Mouse (Mus musculus) cerebellum, postnatal 36 days (tissue): ENCODE measurements at regions not wholly inside any gene's neighbourhood (a gene's known extent, or its start where the extent isn't known, plus 50 kb on each side); places are given as distances from the start of the nearest gene placed in this dataset.

Experiments used
- DNase-seq, 2 experiments: peaks; one replicate each; pipeline ENCODE4 v3.0.0; 2021 to 2022; ENCODE audit warnings: mixed read lengths in 2 of 2

DNA sequence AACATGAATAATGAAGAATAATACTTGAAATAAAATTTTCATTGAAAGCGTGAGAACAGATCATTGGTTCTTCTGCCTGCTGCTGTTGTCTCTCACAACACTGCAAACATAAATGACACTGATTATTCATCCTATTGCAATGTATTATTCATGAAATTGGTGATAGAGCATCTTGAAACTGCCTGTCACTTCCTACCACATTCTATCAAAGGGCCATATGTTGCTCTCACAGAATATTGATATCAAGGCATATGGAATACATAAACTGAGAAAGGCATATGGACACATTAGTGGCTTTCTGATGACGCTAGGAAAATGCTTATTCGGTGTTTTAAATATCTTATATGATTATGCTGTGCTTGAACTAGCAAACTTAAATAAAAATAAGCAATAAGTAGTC lies 371.6 kb downstream of the Cdh19 start:
- no peak for DNase-seq

DNA sequence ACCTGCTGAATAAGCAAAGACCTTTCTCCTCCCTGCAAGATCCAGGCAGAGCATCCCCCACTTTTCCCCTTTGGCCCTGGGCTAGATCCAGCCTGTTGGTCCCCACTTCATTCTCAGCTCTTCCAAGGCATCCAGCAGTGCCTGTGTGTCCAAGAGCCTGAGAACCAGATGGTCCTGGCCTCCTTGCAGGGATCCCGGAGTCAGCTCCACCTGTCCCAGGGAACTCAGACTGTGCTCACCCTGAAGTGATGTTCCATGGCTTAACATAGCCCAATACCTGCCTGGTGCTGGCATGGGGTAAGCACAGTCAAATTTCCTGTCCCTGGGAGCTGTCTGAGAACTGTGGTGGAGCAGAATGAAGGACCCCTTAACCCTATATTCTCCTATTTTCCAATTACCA lies 396.1 kb downstream of the Cdh19 start:
- DNase-seq: peak; percentile 22 to 34
